In the genomic region with DNA sequence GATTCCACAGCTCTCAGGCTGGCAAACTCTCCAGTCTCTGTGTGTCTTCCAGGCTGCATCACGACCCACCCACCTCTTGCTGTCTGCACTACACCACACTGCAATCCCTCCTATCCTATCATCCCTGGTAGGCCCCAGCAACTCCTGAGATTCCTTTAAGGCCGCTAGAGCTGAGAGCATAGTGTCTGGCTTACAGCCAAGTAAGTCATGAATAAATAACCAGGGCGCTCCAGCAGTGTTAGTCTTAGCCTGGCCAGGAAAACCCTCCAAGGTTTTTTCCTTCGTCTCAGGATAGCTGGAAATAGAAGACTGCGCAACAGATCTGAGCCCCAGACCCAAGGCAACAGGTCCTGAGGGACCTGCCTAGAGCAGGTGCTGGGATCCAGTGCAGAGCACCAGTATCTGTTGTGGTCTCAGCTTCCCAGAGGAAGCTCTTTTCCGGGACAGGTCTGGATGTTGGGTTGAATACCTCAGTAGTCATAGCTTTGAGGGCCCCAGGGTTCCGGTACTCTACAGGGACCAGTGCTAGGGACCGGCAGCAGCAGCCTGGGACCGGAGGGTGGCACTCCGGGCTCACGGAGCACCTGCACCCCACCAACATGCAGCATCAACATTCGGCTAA, we compare ENCODE assay signal across 8 mouse cellular contexts. TPM values are rescaled to one million over a fixed set of nuclear protein-coding genes. Genes with fewer than 3 reads are reported as not detected.
DNase-seq lines count a peak whose midpoint lies in the region; ATAC-seq and TF ChIP-seq lines count a peak whose summit lies in the region.

No protein-coding gene starts in this region.

- H3K36me3 ChIP-seq in megakaryocyte, embryonic 14.5 days (replicated peaks; ENCODE audit: low read length), result no peaks in the 10 kb centered on the region
- no peaks in the 10 kb centered on the region for H3K36me3 ChIP-seq in heart, adult 2 months (ENCODE audit: control insufficient read depth, insufficient read depth, low read length)
- no peaks in the 10 kb centered on the region for H3K36me3 ChIP-seq in limb, embryonic 12.5 days
- H3K36me3 ChIP-seq in midbrain, embryonic 16.5 days (ENCODE audit: control insufficient read depth, insufficient read depth, low read length), result no peaks in the 10 kb centered on the region

- H3K9ac ChIP-seq in heart, adult 2 months (ENCODE audit: low read depth, low read length), result peak overlapping the region; percentile 51
- H3K9ac ChIP-seq in limb, embryonic 12.5 days (replicated peaks), result peak overlapping the region; percentile 69
- peak overlapping the region; percentile 77 for H3K9ac ChIP-seq in midbrain, embryonic 16.5 days (ENCODE audit: low read depth, low read length)

- H3K9me3 ChIP-seq in megakaryocyte, embryonic 14.5 days, result peaks cover 6% of the 10 kb centered on the region; the same call in 1 of the 2 replicates
- no peaks in the 10 kb centered on the region for H3K9me3 ChIP-seq in limb, embryonic 12.5 days
- no peaks in the 10 kb centered on the region for H3K9me3 ChIP-seq in midbrain, embryonic 16.5 days (replicated peaks; ENCODE audit: control insufficient read depth, low read length, poor library complexity, severe bottlenecking)

- TF ChIP-seq CTCF in heart, adult 2 months (IDR thresholded peaks at IDR 0.05), result no peak

- WGBS in heart, adult 2 months, result 2% methylated on average over 12 of the region's 12 CpGs
- 3% methylated on average over 12 of the region's 12 CpGs for WGBS in limb, embryonic 12.5 days
- 2% methylated on average over 12 of the region's 12 CpGs for WGBS in midbrain, embryonic 16.5 days

- TF ChIP-seq EP300 in heart, adult 2 months (IDR thresholded peaks at IDR 0.05; ENCODE audit: insufficient read depth, low read depth, low read length), result no peak

- peaks cover 17% of the 10 kb centered on the region for H3K4me1 ChIP-seq in megakaryocyte, embryonic 14.5 days
- no peaks in the 10 kb centered on the region for H3K4me1 ChIP-seq in heart, adult 2 months (ENCODE audit: control insufficient read depth, insufficient read depth, low read length)
- peaks cover 16% of the 10 kb centered on the region for H3K4me1 ChIP-seq in limb, embryonic 12.5 days (replicated peaks)
- peaks cover 20% of the 10 kb centered on the region for H3K4me1 ChIP-seq in midbrain, embryonic 16.5 days (ENCODE audit: control insufficient read depth, insufficient read depth, low read length)

- peak overlapping the region; percentile 26; the same call in 1 of the 2 replicates for H3K27ac ChIP-seq in heart, adult 2 months
- peak overlapping the region; percentile 1; the same call in 1 of the 2 replicates for H3K27ac ChIP-seq in limb, embryonic 12.5 days
- peak overlapping the region; percentile 81 for H3K27ac ChIP-seq in midbrain, embryonic 16.5 days (ENCODE audit: low read length)

- no peaks in the 10 kb centered on the region for H3K79me2 ChIP-seq in heart, adult 2 months (replicated peaks; ENCODE audit: control insufficient read depth, insufficient read depth, low read length)

- intact Hi-C loops in heart, adult 2 months (cut with DNase I), result no loop called here

- peak overlapping the region; percentile 91 for H3K4me3 ChIP-seq in megakaryocyte, embryonic 14.5 days (replicated peaks)
- peak overlapping the region; percentile 57 for H3K4me3 ChIP-seq in heart, adult 2 months
- H3K4me3 ChIP-seq in limb, embryonic 12.5 days (replicated peaks), result peak overlapping the region; percentile 62
- peak overlapping the region; percentile 63 for H3K4me3 ChIP-seq in midbrain, embryonic 16.5 days (ENCODE audit: low read depth, low read length)

- H3K27me3 ChIP-seq in megakaryocyte, embryonic 14.5 days (replicated peaks), result peaks cover 35% of the 10 kb centered on the region
- no peaks in the 10 kb centered on the region for H3K27me3 ChIP-seq in heart, adult 2 months (ENCODE audit: control insufficient read depth, insufficient read depth, low read length)
- peaks cover 3% of the 10 kb centered on the region; the same call in 1 of the 2 replicates for H3K27me3 ChIP-seq in limb, embryonic 12.5 days
- no peaks in the 10 kb centered on the region for H3K27me3 ChIP-seq in midbrain, embryonic 16.5 days (ENCODE audit: control insufficient read depth, insufficient read depth, low read depth, low read length)

- peak; percentile 63 to 73 for DNase-seq in cerebellum, postnatal 14 days
- peak in 1 of 2 experiments; percentile 19 for DNase-seq in heart, adult 2 months
- peak; percentile 74 to 82 for DNase-seq in kidney, adult 8-10 months
- DNase-seq in spleen, postnatal 4 days (ENCODE audit: low spot score in 2 of 2), result no peak

- no peak for TF ChIP-seq POLR2A in heart, adult 2 months (IDR thresholded peaks at IDR 0.05; ENCODE audit: insufficient read depth, low read depth, low read length)

- no peak for ATAC-seq in megakaryocyte, adult 5-6 weeks (ENCODE audit: poor library complexity, severe bottlenecking)
- ATAC-seq in limb, embryonic 12.5 days (ENCODE audit: insufficient number of reproducible peaks, insufficient read depth, low FRiP score, low TSS enrichment, low read depth), result peak; percentile 76
- peak; percentile 81 for ATAC-seq in midbrain, embryonic 16.5 days

- peak overlapping the region; percentile 86 for H3K4me2 ChIP-seq in limb, embryonic 12.5 days
- peak overlapping the region; percentile 71 for H3K4me2 ChIP-seq in midbrain, embryonic 16.5 days (ENCODE audit: low read length)

RNA-seq across cellular contexts. Expression of gene Syn3, which starts 0.5 kb away (rescaled TPM):
- 0.15 TPM in 1 of 2 replicates, not detected in the other for polyA plus RNA-seq in megakaryocyte, embryonic 14.5 days (2012; ENCODE audit: insufficient read depth, low replicate concordance)
- total RNA-seq in megakaryocyte, adult 5-6 weeks (2015), result not detected in 2 replicates
- not detected in 2 replicates for total RNA-seq in megakaryocyte, adult 5-6 weeks (2017)
- under 1 TPM; 0.31 to 0.75 TPM for total RNA-seq in heart, adult 2 months (2021)
- polyA plus RNA-seq in heart, adult 2 months (2012; rRNA removed), result 0.29 and 0.41 TPM in 2 replicates
- polyA plus RNA-seq in limb, embryonic 12.5 days (2016; fragmentation: Nextera tagmentation; extraction: Ambion mirVana), result 4.1 and 4.4 TPM in 2 replicates
- 33.2 and 34.0 TPM in 2 replicates for polyA plus RNA-seq in midbrain, embryonic 16.5 days (2015; fragmentation: Nextera tagmentation; extraction: Ambion mirVana)

Comparison
In these comparisons a context has a peak if more than half of its experiments do, and no peak if none do; other contexts are left out.
1. DNase-seq: peak in cerebellum, postnatal 14 days (2 of 2) and kidney, adult 8-10 months (2 of 2); none in spleen, postnatal 4 days (0 of 2).
2. H3K27ac ChIP-seq: peak in every context shown above with its lines; median percentile 81 in midbrain, embryonic 16.5 days; 26 in heart, adult 2 months; 1 in limb, embryonic 12.5 days.
3. Peak in every context shown above with its lines, with median percentiles within 50 percentile points of each other: H3K4me3 ChIP-seq and H3K9ac ChIP-seq.